Mouse (Mus musculus) spleen, postnatal 10 days (tissue): ENCODE data around the gene Lyl1.

Experiments
- DNase-seq, 2 experiments: peaks; one replicate each; pipeline ENCODE4 v3.0.0; 2021 to 2022; ENCODE audit warnings: low spot score in 2 of 2

The Lyl1 gene

DNA sequence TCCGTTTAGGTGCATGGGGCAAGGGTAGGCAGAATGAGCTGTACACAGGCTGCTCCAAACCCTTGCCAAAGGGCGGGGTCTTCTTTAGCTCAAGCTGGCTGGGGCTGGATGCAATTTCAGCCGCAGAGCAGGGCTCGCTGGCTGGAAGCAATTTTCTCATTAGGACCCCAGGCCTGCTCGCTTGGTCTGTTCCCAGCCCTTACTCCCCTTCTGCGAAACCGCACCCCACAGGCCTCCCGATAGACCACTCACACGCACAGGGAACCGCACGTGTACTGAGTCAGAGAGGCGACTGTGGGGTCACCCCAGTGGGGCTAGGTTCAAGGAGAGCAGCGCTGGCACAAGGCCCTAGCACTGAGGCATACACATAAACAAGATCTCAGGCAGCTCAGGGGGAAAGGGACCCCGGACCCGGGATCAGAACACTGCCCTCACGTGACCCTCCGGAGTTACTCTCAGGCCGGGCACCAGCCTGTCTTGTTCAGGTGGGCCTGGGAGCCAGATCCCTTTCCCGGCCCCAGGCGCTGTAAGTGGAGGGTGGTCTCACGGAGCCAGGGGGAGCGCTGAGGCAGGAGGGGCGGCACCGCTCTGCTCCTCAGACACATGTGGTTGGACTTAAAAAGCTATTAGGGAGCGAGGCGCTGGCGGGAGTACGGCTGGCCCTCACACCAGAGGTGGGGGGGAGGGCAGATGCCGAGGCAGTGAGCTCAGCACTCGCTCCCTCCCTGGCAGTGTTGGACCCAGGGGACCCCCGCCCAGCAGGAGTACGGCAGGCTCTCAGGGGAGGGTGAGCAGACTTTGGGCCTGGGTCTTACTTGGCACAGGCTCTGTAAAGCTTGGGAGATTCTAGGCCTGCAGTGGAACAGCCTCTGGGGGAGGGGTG lies 41.2 kb downstream of the Lyl1 start:
- DNase-seq = no peak

DNA sequence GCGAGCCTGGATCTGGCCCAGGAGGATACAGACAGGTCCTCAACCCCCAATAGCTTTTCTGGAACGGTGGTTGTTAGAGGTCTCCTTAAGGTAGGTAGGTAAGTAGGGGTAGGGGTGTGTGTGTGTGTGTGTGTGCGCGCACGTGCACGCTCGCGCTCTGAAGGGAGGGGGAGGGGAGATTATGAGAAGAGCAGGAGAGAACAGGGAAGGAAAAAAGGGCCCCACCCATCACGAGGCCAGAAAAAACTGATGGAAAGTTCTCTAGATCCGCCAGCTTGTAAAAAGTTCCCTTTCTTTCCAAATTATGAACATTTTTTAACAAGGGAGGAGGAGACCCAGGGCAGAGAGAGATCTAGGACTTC lies 41.8 kb downstream of the Lyl1 start:
- DNase-seq = no peak

DNA sequence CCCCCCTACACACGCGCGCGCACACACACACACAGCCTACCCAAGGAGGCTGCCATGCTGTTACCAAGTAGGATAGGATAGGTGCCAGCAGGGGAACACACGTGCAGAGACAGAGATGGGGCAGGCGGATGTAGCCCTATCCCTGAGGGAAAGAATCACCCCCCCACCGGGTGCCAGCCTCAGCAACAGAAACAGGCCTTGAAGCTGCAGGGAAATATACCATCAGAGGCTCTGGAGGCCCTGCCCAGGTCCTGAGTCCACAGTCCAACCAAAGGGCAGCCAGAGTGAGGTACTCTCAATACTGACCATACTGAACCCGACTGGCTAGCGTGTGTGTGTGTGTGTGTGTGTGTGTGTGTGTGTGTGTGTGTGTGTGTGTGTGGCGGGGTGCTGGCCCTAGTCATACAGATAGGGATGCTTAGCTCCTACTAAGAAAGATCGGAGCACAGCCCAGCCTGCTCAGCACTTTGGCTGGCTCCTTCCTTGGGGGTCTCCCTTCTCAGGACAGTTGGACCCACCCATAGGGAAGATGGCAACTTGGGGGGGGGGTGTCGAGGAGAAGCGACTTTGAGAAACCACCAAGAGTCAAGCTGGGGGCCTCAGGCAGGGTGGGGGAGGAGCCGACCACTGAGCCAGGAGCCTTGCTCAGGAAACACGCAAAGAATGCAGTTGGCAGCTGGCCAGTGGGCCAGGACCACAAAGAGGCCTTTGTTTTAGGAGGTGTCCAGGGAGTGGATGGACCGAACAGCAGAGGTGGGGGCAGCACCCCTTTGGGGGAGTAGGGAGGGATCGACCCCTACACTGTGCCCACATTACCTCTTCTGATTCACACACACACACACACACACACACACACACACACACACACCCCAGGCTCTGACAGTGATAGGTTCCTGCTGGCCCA lies 42.5 kb downstream of the Lyl1 start:
- peak in 1 of 2 experiments; percentile 44 for DNase-seq

DNA sequence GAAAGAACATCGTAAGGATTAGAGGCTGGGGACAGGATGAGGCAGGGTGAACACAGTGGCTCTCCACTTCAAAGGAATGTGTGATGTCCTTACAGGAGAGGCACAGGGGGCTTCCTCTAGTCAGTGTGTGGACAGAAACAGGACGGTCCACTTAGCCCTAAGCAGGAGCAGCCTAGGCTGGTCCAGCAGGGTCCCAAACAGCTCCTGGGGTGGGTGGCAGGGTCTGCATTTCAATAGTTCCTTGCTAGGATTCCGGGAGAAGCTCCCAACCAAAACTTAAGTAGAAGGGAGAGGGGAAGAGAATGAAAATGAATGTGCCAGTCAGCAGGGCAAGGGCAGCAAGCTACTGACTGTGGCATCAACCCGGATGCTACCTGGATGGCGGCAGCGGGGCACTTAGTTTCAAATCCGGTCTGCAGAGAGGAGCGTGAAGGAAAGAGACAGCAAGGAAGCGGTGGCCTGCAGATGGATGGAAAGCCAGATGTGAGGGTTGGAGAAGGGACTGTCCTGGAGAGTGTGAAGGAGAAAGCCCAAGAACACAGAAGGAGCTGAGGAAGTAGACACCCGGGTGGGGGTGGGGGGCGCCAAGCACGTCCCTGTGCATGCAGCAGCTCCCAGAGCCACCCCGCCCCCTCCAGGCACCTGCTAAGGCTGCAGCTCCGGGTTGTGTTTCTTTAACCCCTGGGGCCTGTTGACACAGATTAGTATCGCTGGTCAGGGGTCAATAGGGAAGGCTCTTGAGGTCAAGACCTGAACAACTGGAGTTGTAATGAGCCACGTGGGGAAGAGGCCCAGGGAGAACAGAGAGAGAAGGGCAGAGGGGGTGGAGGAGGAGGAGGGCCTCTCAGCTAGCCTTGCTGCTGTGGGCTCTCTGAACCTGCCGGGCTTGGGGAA lies 44.0 kb downstream of the Lyl1 start:
- no peak for DNase-seq

DNA sequence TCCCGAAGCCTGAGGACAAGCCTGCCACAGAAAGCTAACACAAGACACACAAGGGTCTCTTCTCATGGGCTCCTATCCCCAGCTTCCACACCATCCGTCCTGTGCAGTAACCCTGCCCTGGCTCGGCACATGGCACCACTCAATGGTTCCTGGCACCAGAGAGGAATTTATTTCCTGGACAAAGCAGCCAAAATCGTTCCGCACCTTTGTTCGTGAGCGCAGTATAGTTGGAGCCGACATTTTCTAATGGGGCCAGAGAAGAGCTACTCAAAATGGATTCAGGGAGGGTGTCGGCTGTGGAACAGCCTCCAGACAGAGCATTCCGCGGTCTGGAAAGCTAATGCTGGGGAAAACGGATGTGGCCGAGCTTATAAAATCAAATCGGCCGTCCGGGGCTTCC lies 48.3 kb downstream of the Lyl1 start:
- DNase-seq = no peak

DNA sequence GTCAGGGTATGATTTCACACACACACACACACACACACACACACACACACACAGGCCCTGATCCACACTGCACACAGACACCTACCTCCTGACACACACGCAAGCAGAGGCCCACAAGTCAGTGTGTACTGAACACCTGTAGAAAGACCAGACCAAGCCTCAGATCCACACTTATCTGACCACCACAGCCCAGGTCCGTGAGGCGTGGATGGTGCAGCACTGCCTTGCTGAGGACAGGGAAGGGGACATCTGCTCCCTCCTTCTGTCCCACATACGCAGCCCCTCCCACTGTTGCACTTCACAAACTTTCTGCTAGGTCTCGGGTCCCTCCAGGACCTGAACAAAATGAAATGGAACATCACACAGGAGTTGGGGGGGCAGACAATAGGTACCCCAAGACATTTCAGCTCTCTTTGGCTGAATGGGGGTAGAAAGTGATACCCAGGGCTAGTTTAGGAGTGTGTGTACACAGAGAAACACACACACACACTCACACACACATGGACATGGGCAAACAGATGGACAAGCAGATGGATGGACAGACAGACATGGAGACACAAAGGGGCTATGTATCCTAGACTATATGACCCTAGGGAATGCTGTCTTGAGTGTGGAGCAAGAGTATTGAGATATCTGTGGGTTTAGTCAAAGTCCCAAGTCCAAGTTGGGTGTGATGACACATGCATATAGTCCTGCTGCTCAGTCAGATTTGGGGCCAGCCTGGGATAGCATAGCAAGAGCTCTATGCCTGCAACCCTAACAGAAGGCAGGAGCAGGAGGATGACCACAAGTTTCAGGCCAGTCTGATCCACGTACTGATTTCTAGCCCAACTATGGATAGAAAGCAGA lies 51.7 kb downstream of the Lyl1 start:
- no peak for DNase-seq
